Mouse (Mus musculus): ENCODE measurements at regions not wholly inside any gene's neighbourhood (a gene's known extent, or its start where the extent isn't known, plus 50 kb on each side); places are given as distances from the start of the nearest gene placed in this dataset.
A peak's percentile ranks its signal among the peaks of the same experiment; 100 is the strongest.

- no peak for DNase-seq (ENCODE audit: low spot score)
Observed at GRCm38 (mm10) chr9:41377701-41378626, 216.5 kb upstream of the Ubash3b start.

GRCm38 (mm10) chr9:41376948-41377700 is 215.6 kb upstream of the Ubash3b start:
- DNase-seq (ENCODE audit: low spot score) = no peak

- DNase-seq (ENCODE audit: low spot score) = no peak
Observed at GRCm38 (mm10) chr9:41375984-41376651, 214.6 kb upstream of the Ubash3b start.

GRCm38 (mm10) chr9:41374591-41375481 is 213.3 kb upstream of the Ubash3b start:
- DNase-seq (ENCODE audit: low spot score) = no peak

- DNase-seq (ENCODE audit: low spot score) = no peak
Observed at GRCm38 (mm10) chr9:41366405-41366804, 204.9 kb upstream of the Ubash3b start.

- DNase-seq (ENCODE audit: low spot score) = no peak
Observed at GRCm38 (mm10) chr9:41365251-41365650, 203.8 kb upstream of the Ubash3b start.

- no peak for DNase-seq (ENCODE audit: low spot score)
Observed at GRCm38 (mm10) chr9:41364442-41365250, 203.1 kb upstream of the Ubash3b start.

- no peak for DNase-seq (ENCODE audit: low spot score)
Observed at GRCm38 (mm10) chr9:41360356-41360755, 198.9 kb upstream of the Ubash3b start.

GRCm38 (mm10) chr9:41359286-41359685 is 197.8 kb upstream of the Ubash3b start:
- DNase-seq (ENCODE audit: low spot score) = no peak

- no peak for DNase-seq (ENCODE audit: low spot score)
Observed at GRCm38 (mm10) chr9:41345338-41345737, 183.8 kb upstream of the Ubash3b start.

- DNase-seq (ENCODE audit: low spot score) = no peak
Observed at GRCm38 (mm10) chr9:41337375-41337774, 175.9 kb upstream of the Ubash3b start.

GRCm38 (mm10) chr9:41336801-41337200 is 175.3 kb upstream of the Ubash3b start:
- no peak for DNase-seq (ENCODE audit: low spot score)

GRCm38 (mm10) chr9:41334462-41335241 is 173.2 kb upstream of the Ubash3b start:
- no peak for DNase-seq (ENCODE audit: low spot score)

- DNase-seq (ENCODE audit: low spot score) = no peak
Observed at GRCm38 (mm10) chr9:41333526-41333925, 172.0 kb upstream of the Ubash3b start.

- DNase-seq (ENCODE audit: low spot score) = no peak
Observed at GRCm38 (mm10) chr9:41328959-41329358, 167.5 kb upstream of the Ubash3b start.

- no peak for DNase-seq (ENCODE audit: low spot score)
Observed at GRCm38 (mm10) chr9:41328480-41328879, 167.0 kb upstream of the Ubash3b start.

GRCm38 (mm10) chr9:41328056-41328455 is 166.6 kb upstream of the Ubash3b start:
- DNase-seq (ENCODE audit: low spot score) = no peak

- no peak for DNase-seq (ENCODE audit: low spot score)
Observed at GRCm38 (mm10) chr9:41327561-41327960, 166.1 kb upstream of the Ubash3b start.

- DNase-seq (ENCODE audit: low spot score) = peak; percentile 55
Observed at GRCm38 (mm10) chr9:41326772-41327560, 165.5 kb upstream of the Ubash3b start.

Data from ovary, adult 18-20 months (tissue).